Mouse (Mus musculus): ENCODE results near the gene Gtf2b. TPM values are rescaled to one million over a fixed set of nuclear protein-coding genes. Genes with fewer than 3 reads are reported as not detected.

The Gtf2b gene
- polyA plus RNA-seq, 1 experiment from 2014 or later, result 50.7 TPM

- Histone ChIP-seq H3K4me2 (no peak overlapping the region), H3K36me3 (peaks cover 72% of the 10 kb centered on the region)
Observed at GRCm38 (mm10) chr3:142826449-142827146, 61.8 kb downstream of the Gtf2b start.

GRCm38 (mm10) chr3:142832910-142833309, 68.1 kb downstream of the Gtf2b start:
- peaks cover 25% of the 10 kb centered on the region for H3K4me1 ChIP-seq
- whole genome bisulfite sequencing (ENCODE audit: insufficient replicate concordance), result 78% methylated on average over 3 of the region's 3 CpGs
- H3K27me3 ChIP-seq (replicated peaks), result no peaks in the 10 kb centered on the region
- H3K9me3 ChIP-seq (replicated peaks), result no peaks in the 10 kb centered on the region
- peaks cover 34% of the 10 kb centered on the region for H3K36me3 ChIP-seq
- ATAC-seq, result no peak
- no peak overlapping the region for H3K4me2 ChIP-seq
- no peak overlapping the region for H3K4me3 ChIP-seq
- H3K9ac ChIP-seq, result no peak overlapping the region
- H3K27ac ChIP-seq, result no peak overlapping the region

More at GRCm38 (mm10) chr3:142826449-142827146, 61.8 kb downstream of the Gtf2b start:
- ATAC-seq, result no peak
- no peaks in the 10 kb centered on the region for H3K9me3 ChIP-seq (replicated peaks)
- H3K4me3 ChIP-seq, result no peak overlapping the region
- no peak overlapping the region for H3K9ac ChIP-seq
- H3K4me1 ChIP-seq, result no peaks in the 10 kb centered on the region
- H3K27me3 ChIP-seq (replicated peaks), result no peaks in the 10 kb centered on the region
- no peak overlapping the region for H3K27ac ChIP-seq
- WGBS (ENCODE audit: insufficient replicate concordance), result 90% methylated on average over 4 of the region's 4 CpGs

Other genes with a start within 250 kb of the Gtf2b start
- 2.1 and 2.4 TPM in 2 replicates for gene Gbp7, start 234.7 kb upstream of the Gtf2b start, polyA plus RNA-seq (2016; fragmentation: Nextera tagmentation; extraction: Ambion mirVana)
- 0.86 and 0.87 TPM in 2 replicates for gene Gbp3, start 205.0 kb upstream of the Gtf2b start, polyA plus RNA-seq (2016; fragmentation: Nextera tagmentation; extraction: Ambion mirVana)
- gene Gbp2b, start 170.2 kb upstream of the Gtf2b start, polyA plus RNA-seq (2016; fragmentation: Nextera tagmentation; extraction: Ambion mirVana), result not detected in 2 replicates
- gene Gbp2, start 144.4 kb upstream of the Gtf2b start, polyA plus RNA-seq (2016; fragmentation: Nextera tagmentation; extraction: Ambion mirVana), result 1.9 and 2.1 TPM in 2 replicates
- 9.5 and 11.0 TPM in 2 replicates for gene Kyat3, start 64.0 kb upstream of the Gtf2b start, polyA plus RNA-seq (2016; fragmentation: Nextera tagmentation; extraction: Ambion mirVana)
- 50.5 and 51.0 TPM in 2 replicates for gene Pkn2, start 117.0 kb downstream of the Gtf2b start, polyA plus RNA-seq (2016; fragmentation: Nextera tagmentation; extraction: Ambion mirVana)